Mouse (Mus musculus) heart, adult 2 months (tissue): ENCODE measurements around the gene Rpgrip1l. TPM values are rescaled to one million over a fixed set of nuclear protein-coding genes. Genes with fewer than 3 reads are reported as not detected.

Source experiments
- DNase-seq, 2 experiments: peaks; one replicate each; pipeline ENCODE4 v3.0.0; 2021
- H3K27ac ChIP-seq: fragments of 200-600 bp; 2 replicates; pipeline ENCODE4 v1.8.1; 2022
- H3K27me3 ChIP-seq: fragments of 200-500 bp; 2 replicates; pipeline ENCODE4 v1.6.1; 2012; ENCODE audit warnings: mild to moderate bottlenecking, low read length, inconsistent platforms, mixed read lengths; ENCODE audit not compliant: control insufficient read depth, insufficient read depth
- H3K36me3 ChIP-seq: fragments of 200-500 bp; 2 replicates; pipeline ENCODE4 v1.6.1; 2012; ENCODE audit warnings: low read length, inconsistent platforms; ENCODE audit not compliant: control insufficient read depth, insufficient read depth
- H3K4me1 ChIP-seq: fragments of 200-500 bp; 2 replicates; pipeline ENCODE4 v1.6.1; 2011; ENCODE audit warnings: low read length; ENCODE audit not compliant: control insufficient read depth, insufficient read depth
- H3K4me3 ChIP-seq: fragments of 200-600 bp; 2 replicates; pipeline ENCODE4 v1.8.1; 2022
- H3K79me2 ChIP-seq: fragments of 200-500 bp; replicated peaks from 2 replicates; pipeline ENCODE4 v1.6.1; 2012; ENCODE audit warnings: mild to moderate bottlenecking, inconsistent platforms, low read length, moderate library complexity, mixed read lengths; ENCODE audit not compliant: control insufficient read depth, insufficient read depth
- H3K9ac ChIP-seq: fragments of 200-500 bp; 2 replicates; pipeline ENCODE4 v1.6.1; 2012; ENCODE audit warnings: low read depth, mild to moderate bottlenecking, control low read depth, inconsistent platforms, low read length, mixed read lengths
- CTCF ChIP-seq: fragments of 200-600 bp; IDR thresholded peaks from 2 replicates; pipeline ENCODE4 v1.8.1; 2022; ENCODE audit warnings: antibody characterized with exemption, mild to moderate bottlenecking, moderate library complexity
- EP300 ChIP-seq: fragments of 200-500 bp; IDR thresholded peaks from 2 replicates; pipeline ENCODE4 v1.6.1; 2011; ENCODE audit warnings: low read depth, low read length, control low read depth; ENCODE audit not compliant: insufficient read depth
- POLR2A ChIP-seq: fragments of 200-500 bp; IDR thresholded peaks from 2 replicates; pipeline ENCODE4 v1.6.1; 2011; ENCODE audit warnings: mild to moderate bottlenecking, low read depth, low read length, control low read depth; ENCODE audit not compliant: insufficient read depth
- WGBS: fragments of 180-500 bp; shearing (Covaris S2); methylation state at CpG from one replicate; pipeline ENCODE4 v1.1.7; 2018; 5-methylcytosine and 5-hydroxymethylcytosine counted together
- intact Hi-C: fragments of 180-260 bp; cut with DNase I; formaldehyde crosslinking; loops from one replicate; pipeline ENCODE4 v1.15.1; 2025
- polyA plus RNA-seq: library from polyadenylated mRNA; depleted of rRNA; stranded (reverse); fragments of >200 nt; gene quantifications from 2 replicates; pipeline ENCODE4 v1.2.3, GENCODE M21; 2012
- total RNA-seq, 2 experiments: library from RNA; stranded (reverse); gene quantifications; 2 replicates each; pipeline ENCODE4 v1.2.3; 2021

Rpgrip1l gene
- total and polyA plus RNA-seq, 3 experiments, result 0.88 to 3.6 (median 3.2) TPM

- H3K36me3 ChIP-seq, result peaks cover 2% of the 10 kb centered on the region; the same call in 1 of the 2 replicates
- H3K4me3 ChIP-seq, result no peak overlapping the region
- intact Hi-C loops, result no loop called here
- no peak overlapping the region for H3K9ac ChIP-seq
- H3K27me3 ChIP-seq, result no peaks in the 10 kb centered on the region
- H3K79me2 ChIP-seq, result no peaks in the 10 kb centered on the region
- 90% methylated on average over 7 of the region's 7 CpGs for WGBS
- no peak for TF ChIP-seq EP300
- TF ChIP-seq POLR2A, result no peak
- no peak for TF ChIP-seq CTCF
- DNase-seq, result no peak
- no peak overlapping the region for H3K27ac ChIP-seq
- peaks cover 6% of the 10 kb centered on the region for H3K4me1 ChIP-seq
Observed at GRCm38 (mm10) chr8:91349816-91350215, 36.8 kb upstream of the Rpgrip1l start.

- 41% methylated on average over 6 of the region's 6 CpGs for WGBS
- TF ChIP-seq EP300, result no peak
- no peaks in the 10 kb centered on the region for H3K27me3 ChIP-seq
- peaks cover 6% of the 10 kb centered on the region for H3K4me1 ChIP-seq
- 0 out of 2 replicates have a peak, but pooled peaks cover 5% of the 10 kb centered on the region for H3K79me2 ChIP-seq
- H3K27ac ChIP-seq, result no peak overlapping the region
- H3K36me3 ChIP-seq, result peaks cover 2% of the 10 kb centered on the region; the same call in 1 of the 2 replicates
- DNase-seq, result no peak
- intact Hi-C loops, result no loop called here
- H3K9ac ChIP-seq, result no peak overlapping the region
- no peak overlapping the region for H3K4me3 ChIP-seq
Observed at GRCm38 (mm10) chr8:91347595-91347994, 34.5 kb upstream of the Rpgrip1l start.

DNA sequence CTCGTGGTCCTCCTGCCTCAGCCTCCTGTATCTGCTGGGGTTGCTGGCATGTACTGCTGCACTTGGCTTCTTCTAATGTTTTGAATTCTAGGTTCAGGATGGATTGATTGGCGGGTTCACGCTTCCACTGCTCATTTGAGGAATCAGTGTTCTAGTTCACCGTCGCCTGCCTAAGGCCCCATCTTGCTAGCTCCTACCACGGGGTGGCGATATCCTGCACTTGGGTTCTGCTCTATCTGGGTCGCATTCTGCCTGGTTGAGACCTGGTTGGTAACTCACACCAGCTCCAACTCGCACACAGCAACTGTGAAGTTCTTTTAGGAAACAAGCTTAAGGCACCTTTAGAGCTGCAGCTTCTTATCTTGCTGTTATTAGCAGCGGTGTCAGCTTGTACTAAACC lies 34.1 kb upstream of the Rpgrip1l start:
- intact Hi-C loops, result no loop called here
- 66% methylated on average over 10 of the region's 10 CpGs for WGBS
- peaks cover 6% of the 10 kb centered on the region for H3K4me1 ChIP-seq

DNA sequence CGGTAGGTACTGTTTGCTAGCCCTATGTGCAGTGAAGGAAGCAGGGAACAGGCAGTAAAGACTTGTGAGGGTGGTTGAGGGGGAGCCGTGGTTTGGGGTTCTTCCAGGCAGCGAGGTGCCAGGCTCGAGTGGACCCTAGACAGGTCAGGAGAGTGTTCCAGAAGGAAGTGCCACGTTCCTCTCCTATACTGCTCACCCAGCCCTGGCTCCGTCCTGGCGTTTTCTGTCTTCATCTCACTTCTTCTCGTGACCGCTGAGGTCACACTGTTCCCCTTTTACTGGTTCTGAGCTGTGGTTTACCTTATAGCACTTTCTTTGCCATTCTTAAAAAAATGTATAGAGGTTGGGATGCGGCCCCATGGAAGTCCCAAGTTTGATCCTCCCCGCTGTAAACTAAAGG lies 31.6 kb upstream of the Rpgrip1l start:
- no peak overlapping the region for H3K27ac ChIP-seq
- TF ChIP-seq POLR2A, result no peak
- no peak for TF ChIP-seq CTCF
- TF ChIP-seq EP300, result no peak
- no peaks in the 10 kb centered on the region for H3K36me3 ChIP-seq
- H3K4me3 ChIP-seq, result no peak overlapping the region
- H3K27me3 ChIP-seq, result no peaks in the 10 kb centered on the region
- peaks cover 6% of the 10 kb centered on the region for H3K79me2 ChIP-seq
- WGBS, result 90% methylated on average over 11 of the region's 11 CpGs
- intact Hi-C loops, result no loop called here
- H3K9ac ChIP-seq, result no peak overlapping the region
- no peak for DNase-seq
- H3K4me1 ChIP-seq, result no peaks in the 10 kb centered on the region; the same call in 1 of the 2 replicates

More for the DNA sequence above, 34.1 kb upstream of the Rpgrip1l start:
- Histone ChIP-seq H3K9ac (no peak overlapping the region), H3K4me3 (no peak overlapping the region), H3K27ac (no peak overlapping the region), H3K79me2 (peaks cover 6% of the 10 kb centered on the region), H3K27me3 (no peaks in the 10 kb centered on the region), H3K36me3 (peaks cover 2% of the 10 kb centered on the region; the same call in 1 of the 2 replicates)
- no peak for DNase-seq
- TF ChIP-seq EP300, result no peak
- no peak for TF ChIP-seq POLR2A
- TF ChIP-seq CTCF, result peak; percentile 33; the same call in 1 of the 2 replicates

DNA sequence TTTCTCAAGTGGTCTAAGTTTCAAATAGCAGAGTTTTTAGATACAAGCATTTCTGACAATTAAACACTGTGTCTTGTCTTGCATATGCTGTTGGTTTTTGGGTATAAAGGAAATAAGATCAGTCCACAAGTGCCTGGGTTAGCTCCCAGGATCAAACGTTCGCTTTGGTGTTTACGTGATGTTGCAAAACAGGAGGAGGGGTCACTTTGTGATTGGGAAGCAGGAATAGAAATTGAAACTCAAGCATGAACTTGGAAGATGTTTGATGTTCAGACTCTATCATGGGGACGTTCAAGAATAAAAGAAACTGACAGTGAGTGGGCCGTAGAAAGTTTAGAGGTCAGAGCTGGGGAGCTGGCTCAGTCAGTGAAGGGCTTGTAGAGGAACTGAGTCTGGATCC lies 29.7 kb upstream of the Rpgrip1l start:
- DNase-seq, result no peak
- H3K36me3 ChIP-seq, result no peaks in the 10 kb centered on the region
- H3K4me1 ChIP-seq, result no peaks in the 10 kb centered on the region; the same call in 1 of the 2 replicates
- no peak overlapping the region for H3K4me3 ChIP-seq
- no peaks in the 10 kb centered on the region for H3K27me3 ChIP-seq
- no peak overlapping the region for H3K9ac ChIP-seq
- intact Hi-C loops, result no loop called here
- H3K79me2 ChIP-seq, result peaks cover 8% of the 10 kb centered on the region
- H3K27ac ChIP-seq, result no peak overlapping the region
- no peak for TF ChIP-seq EP300
- no peak for TF ChIP-seq POLR2A
- TF ChIP-seq CTCF, result no peak
- 83% methylated on average over 5 of the region's 5 CpGs for WGBS

DNA sequence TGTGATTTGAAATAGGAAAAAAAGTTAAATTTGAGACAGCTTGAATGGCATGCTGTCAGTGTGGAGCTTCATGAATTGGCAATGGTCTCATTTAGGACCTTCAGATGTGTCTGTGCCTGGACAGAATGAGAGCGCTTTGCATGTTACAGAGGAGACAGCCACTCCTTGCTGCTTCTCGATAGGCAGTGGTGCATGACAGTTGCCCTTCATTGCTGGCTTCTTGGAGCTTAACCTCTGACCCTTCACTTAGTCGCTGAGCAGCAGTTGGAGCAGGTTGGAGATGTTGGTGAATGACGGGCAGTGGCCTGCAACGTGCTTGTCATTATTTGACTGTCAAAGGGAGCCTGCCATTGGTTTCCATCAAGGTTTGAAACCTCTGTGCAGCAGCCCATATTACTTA lies 29.1 kb upstream of the Rpgrip1l start:
- WGBS, result 71% methylated on average over 5 of the region's 5 CpGs

More for the DNA sequence above, 29.1 kb upstream of the Rpgrip1l start:
- Histone ChIP-seq H3K27ac (no peak overlapping the region), H3K4me3 (no peak overlapping the region), H3K27me3 (no peaks in the 10 kb centered on the region), H3K36me3 (no peaks in the 10 kb centered on the region), H3K79me2 (peaks cover 8% of the 10 kb centered on the region), H3K9ac (no peak overlapping the region), H3K4me1 (no peaks in the 10 kb centered on the region; the same call in 1 of the 2 replicates)
- no peak for TF ChIP-seq EP300
- TF ChIP-seq POLR2A, result no peak
- TF ChIP-seq CTCF, result no peak
- no peak for DNase-seq
- intact Hi-C loops, result no loop called here
